Mouse (Mus musculus): ENCODE measurements around the gene Uqcc2. TPM values are rescaled to one million over a fixed set of nuclear protein-coding genes. Genes with fewer than 3 reads are reported as not detected.
A peak's percentile ranks its signal among the peaks of the same experiment; 100 is the strongest.

Gene Uqcc2
- total and polyA plus RNA-seq, 3 experiments: 126 to 240 (median 198) TPM

- peaks cover 11% of the 10 kb centered on the region; the same call in 1 of the 2 replicates for H3K79me2 ChIP-seq (replicated peaks; ENCODE audit: control insufficient read depth, extremely low read depth, insufficient read depth, poor library complexity, severe bottlenecking)
- in situ Hi-C loops (cut with MboI; ENCODE audit: low pct_ligation_motif_present, low pct_unique_long_range_greater_than_20kb, low sequenced_read_pairs): no loop called here
- TF ChIP-seq IRF4 (IDR thresholded peaks at IDR 0.05; ENCODE audit: low read depth, low read length) (no peak), MAFK (IDR thresholded peaks at IDR 0.05; ENCODE audit: insufficient replicate concordance, low read length) (no peak), ZNF384 (IDR thresholded peaks at IDR 0.05; ENCODE audit: low read depth, low read length) (no peak), NRF1 (IDR thresholded peaks at IDR 0.05; ENCODE audit: low read depth, low read length) (no peak), TBP (conservative IDR thresholded peaks at IDR 0.05; ENCODE audit: low read depth, low read length) (no peak), SIN3A (IDR thresholded peaks at IDR 0.05; ENCODE audit: low read length) (no peak), POLR2AphosphoS2 (IDR thresholded peaks at IDR 0.05; ENCODE audit: low read depth, low read length) (no peak), KAT2A (IDR thresholded peaks at IDR 0.05; ENCODE audit: insufficient replicate concordance, low read length) (no peak), MXI1 (IDR thresholded peaks at IDR 0.05; ENCODE audit: low read depth, low read length) (no peak), ELF1 (IDR thresholded peaks at IDR 0.05; ENCODE audit: low read depth, low read length) (no peak), JUND (conservative IDR thresholded peaks at IDR 0.05; ENCODE audit: low read depth, low read length) (no peak), USF1 (IDR thresholded peaks at IDR 0.05; ENCODE audit: low read depth, low read length) (no peak), JUN (IDR thresholded peaks at IDR 0.05; ENCODE audit: insufficient read depth, low read depth, low read length) (no peak), HCFC1 (IDR thresholded peaks at IDR 0.05; ENCODE audit: low read depth, low read length) (no peak), SMC3 (IDR thresholded peaks at IDR 0.05; ENCODE audit: low read depth, low read length) (no peak), MYC (IDR thresholded peaks at IDR 0.05; ENCODE audit: low read depth, low read length) (no peak)
- no peak overlapping the region for H3K9ac ChIP-seq (ENCODE audit: insufficient read depth, low read depth)
- dilution Hi-C loops (cut with MboI; ENCODE audit: extremely low pct_ligation_motif_present, extremely low pct_unique_long_range_greater_than_20kb, low sequenced_read_pairs): no loop called here
- H3K27me3 ChIP-seq (replicated peaks): no peaks in the 10 kb centered on the region
- H3K4me1 ChIP-seq (ENCODE audit: control insufficient read depth in 1 of 2, insufficient read depth in 2 of 2): peaks cover 59 to 80% of the 10 kb centered on the region in 2 experiments
- no peaks in the 10 kb centered on the region for H3K36me3 ChIP-seq (replicated peaks in 1 of 2; ENCODE audit: control insufficient read depth in 1 of 2, insufficient read depth in 1 of 2, low read length in 1 of 2)
- DNase-seq (ENCODE audit: extremely low read depth): no peak
- no peaks in the 10 kb centered on the region for H3K9me3 ChIP-seq (replicated peaks; ENCODE audit: low read length)
- H3K4me2 ChIP-seq (ENCODE audit: insufficient read depth, low read depth, poor library complexity, severe bottlenecking): no peak overlapping the region
- H3K27ac ChIP-seq (ENCODE audit: insufficient read depth, low read depth): peak overlapping the region; percentile 99
- no peak overlapping the region for H3K4me3 ChIP-seq (replicated peaks in 1 of 3; ENCODE audit: low read depth in 2 of 3, low read length in 2 of 3, poor library complexity in 1 of 3)
Measured at GRCm38 (mm10) chr17:27171121-27171520, 37.4 kb upstream of the Uqcc2 start.

DNA sequence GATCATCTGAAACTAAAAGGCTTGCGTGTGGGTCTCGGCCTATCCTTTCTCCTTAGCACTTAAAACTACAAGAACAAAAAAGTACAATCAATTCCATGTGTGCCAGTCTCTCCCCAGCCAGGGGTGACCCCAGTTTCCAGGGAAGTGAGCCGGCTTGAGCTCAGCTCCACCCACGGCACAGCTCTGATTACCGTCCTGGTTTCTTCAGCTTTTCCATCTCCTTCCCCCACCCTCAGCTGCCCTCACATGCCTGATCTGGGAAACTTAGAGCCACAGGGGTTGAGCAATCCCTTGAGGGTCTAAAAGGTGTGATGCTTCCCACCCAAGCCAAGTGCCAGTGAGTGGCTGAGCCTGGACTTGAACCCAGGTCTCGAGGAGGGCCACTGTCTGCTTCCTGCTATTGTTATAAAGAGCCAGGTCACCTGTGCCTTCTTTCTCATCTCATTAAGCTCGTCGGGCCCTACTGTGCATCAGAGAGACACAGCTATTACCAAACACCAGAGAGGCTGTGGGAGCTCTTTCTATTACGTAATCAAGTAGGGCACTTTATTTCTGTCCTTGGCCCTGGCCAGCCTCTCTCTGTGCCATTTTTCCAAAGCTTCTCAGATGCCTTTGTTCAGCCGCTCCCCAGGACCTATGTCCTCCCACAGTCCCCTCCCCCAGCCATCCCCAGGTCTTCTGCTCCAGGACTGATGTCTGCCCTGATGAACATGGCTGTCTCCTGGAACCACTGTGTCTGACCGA is 36.4 kb upstream of the Uqcc2 start:
- H3K4me1 ChIP-seq (ENCODE audit: control insufficient read depth in 1 of 2, insufficient read depth in 2 of 2): peaks cover 57 to 81% of the 10 kb centered on the region in 2 experiments
- H3K9me3 ChIP-seq (replicated peaks; ENCODE audit: low read length): no peaks in the 10 kb centered on the region
- TF ChIP-seq MXI1 (IDR thresholded peaks at IDR 0.05; ENCODE audit: low read depth, low read length) (no peak), JUN (IDR thresholded peaks at IDR 0.05; ENCODE audit: insufficient read depth, low read depth, low read length) (no peak), UBTF (IDR thresholded peaks at IDR 0.05; ENCODE audit: low read depth, low read length) (no peak), NRF1 (IDR thresholded peaks at IDR 0.05; ENCODE audit: low read depth, low read length) (no peak), BHLHE40 (IDR thresholded peaks at IDR 0.05; ENCODE audit: low read depth, low read length) (no peak), ZKSCAN1 (IDR thresholded peaks at IDR 0.05; ENCODE audit: borderline replicate concordance, low read depth, low read length) (no peak), CTCF (conservative IDR thresholded peaks at IDR 0.05 in 1 of 2, IDR thresholded peaks at IDR 0.05 in 1 of 2; ENCODE audit: low read depth in 2 of 2, low read length in 2 of 2) (no peak), TCF12 (IDR thresholded peaks at IDR 0.05; ENCODE audit: low read depth, low read length) (no peak), EP300 (IDR thresholded peaks at IDR 0.05; ENCODE audit: low read length) (no peak), TBP (conservative IDR thresholded peaks at IDR 0.05; ENCODE audit: low read depth, low read length) (no peak), USF1 (IDR thresholded peaks at IDR 0.05; ENCODE audit: low read depth, low read length) (no peak), PAX5 (IDR thresholded peaks at IDR 0.05; ENCODE audit: low read length) (no peak), RCOR1 (conservative IDR thresholded peaks at IDR 0.05; ENCODE audit: low read depth, low read length) (no peak), CHD2 (IDR thresholded peaks at IDR 0.05; ENCODE audit: low read length) (no peak; the same call in 1 of the 2 replicates)
- peak overlapping the region; percentile 99 for H3K27ac ChIP-seq (ENCODE audit: insufficient read depth, low read depth)
- no peak for DNase-seq (ENCODE audit: extremely low read depth)
- no peak overlapping the region for H3K4me2 ChIP-seq (ENCODE audit: insufficient read depth, low read depth, poor library complexity, severe bottlenecking)
- no peak overlapping the region for H3K9ac ChIP-seq (ENCODE audit: insufficient read depth, low read depth)
- dilution Hi-C loops (cut with MboI; ENCODE audit: extremely low pct_ligation_motif_present, extremely low pct_unique_long_range_greater_than_20kb, low sequenced_read_pairs) (no loop called here), in situ Hi-C loops (cut with MboI; ENCODE audit: low pct_ligation_motif_present, low pct_unique_long_range_greater_than_20kb, low sequenced_read_pairs) (loop anchor here (10.0 kb wide), 1 partner anchor 155 kb away; no protein-coding TSS in a partner anchor)
- peaks cover 0 to 6% of the 10 kb centered on the region in 2 experiments for H3K36me3 ChIP-seq (replicated peaks in 1 of 2; ENCODE audit: control insufficient read depth in 1 of 2, insufficient read depth in 1 of 2, low read length in 1 of 2)
- H3K4me3 ChIP-seq (replicated peaks in 1 of 3; ENCODE audit: low read depth in 2 of 3, low read length in 2 of 3, poor library complexity in 1 of 3): no peak overlapping the region
- H3K27me3 ChIP-seq (replicated peaks): no peaks in the 10 kb centered on the region
- H3K79me2 ChIP-seq (replicated peaks; ENCODE audit: control insufficient read depth, extremely low read depth, insufficient read depth, poor library complexity, severe bottlenecking): peaks cover 18% of the 10 kb centered on the region

Data from CH12.LX (cell line).